Mouse (Mus musculus): ENCODE results near the gene Mtfmt.

Mtfmt gene

GRCm38 (mm10) chr9:65435671-65436301 lies at the start of gene Mtfmt:
Gene Mtfmt (plus strand): TSS chr9:65435782.
- peak; percentile 73 for DNase-seq (ENCODE audit: low read depth)

GRCm38 (mm10) chr9:65386373-65387140 lies 49.0 kb upstream of the Mtfmt start:
- no peak for DNase-seq (ENCODE audit: low read depth)

- DNase-seq (ENCODE audit: low read depth) = no peak
Measured at GRCm38 (mm10) chr9:65390752-65391612, 44.6 kb upstream of the Mtfmt start.

- DNase-seq (ENCODE audit: low read depth) = no peak
Measured at GRCm38 (mm10) chr9:65391613-65391964, 44.0 kb upstream of the Mtfmt start, which contains the start of gene Kbtbd13. Gene Kbtbd13 (minus strand): TSS chr9:65391652.

GRCm38 (mm10) chr9:65392638-65393364 lies 42.8 kb upstream of the Mtfmt start:
- no peak for DNase-seq (ENCODE audit: low read depth)

GRCm38 (mm10) chr9:65393606-65394005 lies 42.0 kb upstream of the Mtfmt start:
- DNase-seq (ENCODE audit: low read depth) = no peak

- no peak for DNase-seq (ENCODE audit: low read depth)
Measured at GRCm38 (mm10) chr9:65394360-65394759, 41.2 kb upstream of the Mtfmt start.

GRCm38 (mm10) chr9:65398279-65398678 lies 37.3 kb upstream of the Mtfmt start, which contains the start of gene Rasl12:
Gene Rasl12 (plus strand): TSS chr9:65398506.
- no peak for DNase-seq (ENCODE audit: low read depth)

GRCm38 (mm10) chr9:65399934-65400333 lies 35.6 kb upstream of the Mtfmt start:
- no peak for DNase-seq (ENCODE audit: low read depth)

GRCm38 (mm10) chr9:65404331-65405183 lies 31.0 kb upstream of the Mtfmt start:
- peak; percentile 34 for DNase-seq (ENCODE audit: low read depth)

GRCm38 (mm10) chr9:65405184-65405449 lies 30.5 kb upstream of the Mtfmt start:
- DNase-seq (ENCODE audit: low read depth) = no peak

GRCm38 (mm10) chr9:65407327-65407726 lies 28.3 kb upstream of the Mtfmt start:
- no peak for DNase-seq (ENCODE audit: low read depth)

GRCm38 (mm10) chr9:65407861-65408260 lies 27.7 kb upstream of the Mtfmt start:
- no peak for DNase-seq (ENCODE audit: low read depth)

GRCm38 (mm10) chr9:65408871-65409295 lies 26.7 kb upstream of the Mtfmt start:
- DNase-seq (ENCODE audit: low read depth) = peak; percentile 49

GRCm38 (mm10) chr9:65410378-65410777 lies 25.2 kb upstream of the Mtfmt start:
- no peak for DNase-seq (ENCODE audit: low read depth)

- DNase-seq (ENCODE audit: low read depth) = no peak
Measured at GRCm38 (mm10) chr9:65411326-65411725, 24.3 kb upstream of the Mtfmt start.

GRCm38 (mm10) chr9:65417738-65418137 lies 17.8 kb upstream of the Mtfmt start:
- DNase-seq (ENCODE audit: low read depth) = no peak

GRCm38 (mm10) chr9:65419633-65420032 lies 15.9 kb upstream of the Mtfmt start:
- no peak for DNase-seq (ENCODE audit: low read depth)

GRCm38 (mm10) chr9:65422760-65423501 lies 12.7 kb upstream of the Mtfmt start, which contains the start of gene Slc51b:
Gene Slc51b (minus strand): TSS chr9:65422955.
- DNase-seq (ENCODE audit: low read depth) = no peak

GRCm38 (mm10) chr9:65424393-65424792 lies 11.2 kb upstream of the Mtfmt start:
- no peak for DNase-seq (ENCODE audit: low read depth)
